Mouse (Mus musculus) midbrain, postnatal 0 days (tissue): ENCODE measurements around the gene Krtap11-1. TPM values are rescaled to one million over a fixed set of nuclear protein-coding genes. Genes with fewer than 3 reads are reported as not detected.

Experiments
- ATAC-seq: fragments of 200-750 bp; cut with Nextera tagmentation; 2 replicates; pipeline ENCODE4 v1.8.0; 2017; ENCODE audit warnings: moderate number of reproducible peaks, mild to moderate bottlenecking, moderate TSS enrichment, moderate library complexity; ENCODE audit not compliant: low FRiP score
- DNase-seq: peaks from one replicate; pipeline ENCODE4 v3.0.0-alpha.2; 2015; ENCODE audit warnings: low spot score
- H3K27ac ChIP-seq: fragments of 300-500 bp; sonication (generic); 2 replicates; pipeline ENCODE4 v1.5.1; 2014; ENCODE audit warnings: low read depth, mild to moderate bottlenecking, low read length, mixed read lengths
- H3K27me3 ChIP-seq: fragments of 300-500 bp; sonication (generic); 2 replicates; pipeline ENCODE4 v1.6.1; 2014; ENCODE audit warnings: low read length, control low read depth, mixed read lengths; ENCODE audit not compliant: insufficient read depth
- H3K36me3 ChIP-seq: fragments of 300-500 bp; sonication (generic); 2 replicates; pipeline ENCODE4 v1.6.1; 2014; ENCODE audit warnings: low read length, control low read depth, mixed read lengths; ENCODE audit not compliant: insufficient read depth
- H3K4me1 ChIP-seq: fragments of 300-500 bp; sonication (generic); 2 replicates; pipeline ENCODE4 v1.6.1; 2014; ENCODE audit warnings: mild to moderate bottlenecking, control low read depth, antibody characterized with exemption, low read length, mixed read lengths; ENCODE audit not compliant: insufficient read depth
- H3K4me2 ChIP-seq: fragments of 300-500 bp; sonication (generic); 2 replicates; pipeline ENCODE4 v1.6.1; 2014; ENCODE audit warnings: low read depth, mild to moderate bottlenecking, low read length, mixed read lengths; ENCODE audit not compliant: poor library complexity, severe bottlenecking
- H3K4me3 ChIP-seq: fragments of 300-500 bp; sonication (generic); 2 replicates; pipeline ENCODE4 v1.5.1; 2014; ENCODE audit warnings: low read depth, mild to moderate bottlenecking, low read length, moderate library complexity
- H3K9ac ChIP-seq: fragments of 300-500 bp; sonication (generic); replicated peaks from 2 replicates; pipeline ENCODE4 v1.6.1; 2014; ENCODE audit warnings: mild to moderate bottlenecking, low read length, moderate library complexity, mixed read lengths; ENCODE audit not compliant: poor library complexity, severe bottlenecking
- H3K9me3 ChIP-seq: fragments of 300-500 bp; sonication (generic); 2 replicates; pipeline ENCODE4 v1.6.1; 2016; ENCODE audit warnings: low read length, control low read depth
- CTCF ChIP-seq: IDR thresholded peaks from 2 replicates; pipeline ENCODE4 v1.5.1; 2016; ENCODE audit warnings: antibody characterized with exemption, mild to moderate bottlenecking
- WGBS: fragments of 180-500 bp; shearing (Covaris S2); extraction: QIAGEN DNeasy Blood & Tissue Kit; methylation state at CpG from one replicate; pipeline ENCODE4 v1.1.7; 2014; 5-methylcytosine and 5-hydroxymethylcytosine counted together
- polyA plus RNA-seq: library from polyadenylated mRNA; unstranded; fragments of >200 nt; fragmentation: Nextera tagmentation; extraction: Ambion mirVana; gene quantifications from 2 replicates; pipeline ENCODE4 v1.2.1, GENCODE M21; 2015
- total RNA-seq: library from RNA; depleted of rRNA; stranded (reverse); fragments of >200 nt; gene quantifications from 2 replicates; pipeline ENCODE4 v1.2.3, GENCODE M21; 2014; rRNA removed

Gene Krtap11-1
- total and polyA plus RNA-seq, 2 experiments from 2014 or later, result not detected

- peaks cover 9% of the 10 kb centered on the region for H3K4me1 ChIP-seq
- no peak overlapping the region for H3K4me2 ChIP-seq
- H3K36me3 ChIP-seq, result no peaks in the 10 kb centered on the region
- ATAC-seq (no peak), DNase-seq (peak; percentile 50)
- no peak for TF ChIP-seq CTCF
- 30% methylated on average over 3 of the region's 3 CpGs for WGBS
- no peak overlapping the region for H3K27ac ChIP-seq
- H3K9ac ChIP-seq, result no peak overlapping the region
- no peaks in the 10 kb centered on the region for H3K27me3 ChIP-seq
- no peaks in the 10 kb centered on the region for H3K9me3 ChIP-seq
- H3K4me3 ChIP-seq, result no peak overlapping the region
Measured at GRCm38 (mm10) chr16:89528380-89528779, 42.6 kb downstream of the Krtap11-1 start.

GRCm38 (mm10) chr16:89520996-89521395, 50.0 kb downstream of the Krtap11-1 start:
- 91% methylated on average over 4 of the region's 4 CpGs for WGBS
- DNase-seq, result no peak
- H3K36me3 ChIP-seq, result no peaks in the 10 kb centered on the region
- H3K27ac ChIP-seq, result no peak overlapping the region
- H3K9ac ChIP-seq, result no peak overlapping the region
- no peak for ATAC-seq
- no peak for TF ChIP-seq CTCF
- no peaks in the 10 kb centered on the region for H3K4me1 ChIP-seq
- H3K27me3 ChIP-seq, result no peaks in the 10 kb centered on the region
- no peak overlapping the region for H3K4me3 ChIP-seq
- H3K9me3 ChIP-seq, result no peaks in the 10 kb centered on the region
- H3K4me2 ChIP-seq, result no peak overlapping the region

- Histone ChIP-seq H3K4me1 (no peaks in the 10 kb centered on the region), H3K9me3 (no peaks in the 10 kb centered on the region), H3K4me3 (no peak overlapping the region), H3K4me2 (no peak overlapping the region), H3K36me3 (no peaks in the 10 kb centered on the region), H3K9ac (no peak overlapping the region), H3K27me3 (no peaks in the 10 kb centered on the region), H3K27ac (no peak overlapping the region)
- DNase-seq (peak; percentile 51), ATAC-seq (no peak)
- TF ChIP-seq CTCF, result no peak
- WGBS, result 87% methylated on average over 2 of the region's 2 CpGs
Measured at GRCm38 (mm10) chr16:89520555-89520954, 50.4 kb downstream of the Krtap11-1 start.

Other genes with a start within 250 kb of the Krtap11-1 start
- gene Krtap21-1, start 167.3 kb downstream of the Krtap11-1 start, total RNA-seq, result not detected in 2 replicates
- gene Krtap21-1, start 167.3 kb downstream of the Krtap11-1 start, polyA plus RNA-seq, result not detected in 2 replicates
- gene Krtap6-2, start 151.1 kb downstream of the Krtap11-1 start, total RNA-seq, result not detected in 2 replicates
- gene Krtap6-2, start 151.1 kb downstream of the Krtap11-1 start, polyA plus RNA-seq, result not detected in 2 replicates
- not detected in 2 replicates for gene Krtap8-1, start 83.2 kb downstream of the Krtap11-1 start, total RNA-seq
- not detected in 2 replicates for gene Krtap8-1, start 83.2 kb downstream of the Krtap11-1 start, polyA plus RNA-seq
- 0.71 TPM in 1 of 2 replicates, not detected in the other for gene Krtap7-1, start 62.9 kb downstream of the Krtap11-1 start, total RNA-seq
- 0.29 TPM in 1 of 2 replicates, not detected in the other for gene Krtap7-1, start 62.9 kb downstream of the Krtap11-1 start, polyA plus RNA-seq